Mouse (Mus musculus) MEL (cell line): ENCODE measurements at regions not wholly inside any gene's neighbourhood (a gene's known extent, or its start where the extent isn't known, plus 50 kb on each side); places are given as distances from the start of the nearest gene placed in this dataset.

Experiments used
- DNase-seq: peaks from one replicate; pipeline ENCODE4 v3.0.0; 2011; ENCODE audit warnings: low read depth, low spot score
- H3K27ac ChIP-seq: 2 replicates; pipeline ENCODE4 v1.5.1; 2012; ENCODE audit warnings: low read depth, mild to moderate bottlenecking, control low read depth, low read length, moderate library complexity; ENCODE audit not compliant: control insufficient read depth
- H3K27me3 ChIP-seq, 2 experiments: fragments of 150-350 bp in 1 of 2; sonication (generic) in 1 of 2; 2 replicates each; pipeline ENCODE4 v1.6.1; 2012; ENCODE audit warnings: low read length in 2 of 2, mild to moderate bottlenecking in 2 of 2, improper control_type of control experiment in 1 of 2, moderate library complexity in 1 of 2; ENCODE audit not compliant: insufficient read depth in 2 of 2, control insufficient read depth in 1 of 2
- H3K36me3 ChIP-seq, 2 experiments: 2 replicates each; pipeline ENCODE4 v1.6.1; 2012 to 2014; ENCODE audit warnings: low read length in 2 of 2, improper control_type of control experiment in 1 of 2, inconsistent platforms in 1 of 2, mild to moderate bottlenecking in 1 of 2; ENCODE audit not compliant: insufficient read depth in 2 of 2, control insufficient read depth in 1 of 2
- H3K4me1 ChIP-seq, 2 experiments: fragments of 150-350 bp in 1 of 2; sonication (generic) in 1 of 2; 2 replicates each; pipeline ENCODE4 v1.6.1; 2012; ENCODE audit warnings: low read length in 2 of 2, improper control_type of control experiment in 1 of 2, mild to moderate bottlenecking in 1 of 2; ENCODE audit not compliant: insufficient read depth in 2 of 2, control insufficient read depth in 1 of 2
- H3K4me3 ChIP-seq, 2 experiments: fragments of 150-350 bp in 1 of 2; sonication (generic) in 1 of 2; 2 replicates each; pipeline ENCODE4 v1.5.1; 2012; ENCODE audit warnings: low read depth in 2 of 2, low read length in 2 of 2, mild to moderate bottlenecking in 2 of 2, moderate library complexity in 2 of 2, control low read depth in 1 of 2, improper control_type of control experiment in 1 of 2; ENCODE audit not compliant: control insufficient read depth in 1 of 2, insufficient read depth in 1 of 2
- H3K79me2 ChIP-seq: 2 replicates; pipeline ENCODE4 v1.6.1; 2012; ENCODE audit warnings: mild to moderate bottlenecking, low read length, moderate library complexity; ENCODE audit not compliant: control insufficient read depth, poor library complexity, insufficient read depth
- H3K9ac ChIP-seq: 2 replicates; pipeline ENCODE4 v1.6.1; 2012; ENCODE audit warnings: low read depth, mild to moderate bottlenecking, control low read depth, low read length, moderate library complexity; ENCODE audit not compliant: control insufficient read depth, poor library complexity, severe bottlenecking
- H3K9me3 ChIP-seq: fragments of 150-350 bp; sonication (generic); replicated peaks from 2 replicates; pipeline ENCODE4 v1.6.1; 2012; ENCODE audit warnings: mild to moderate bottlenecking, low read length, improper control_type of control experiment, moderate library complexity; ENCODE audit not compliant: insufficient read depth
- CHD2 ChIP-seq: IDR thresholded peaks from 2 replicates; pipeline ENCODE4 v1.6.1; 2011; ENCODE audit warnings: low read length, improper control_type of control experiment
- CTCF ChIP-seq, 3 experiments: IDR thresholded peaks in 2 of 3; conservative IDR thresholded peaks in 1 of 3; 2 replicates each; pipeline ENCODE4 v1.5.1; 2011 to 2012; ENCODE audit warnings: low read length in 3 of 3, low read depth in 2 of 3, mild to moderate bottlenecking in 2 of 3, improper control_type of control experiment in 1 of 3, inconsistent platforms in 1 of 3, mixed read lengths in 1 of 3, moderate library complexity in 1 of 3; ENCODE audit not compliant: control insufficient read depth in 1 of 3, insufficient read depth in 1 of 3, poor library complexity in 1 of 3, severe bottlenecking in 1 of 3
- ETS1 ChIP-seq: IDR thresholded peaks from 2 replicates; pipeline ENCODE4 v1.6.1; 2012; ENCODE audit warnings: low read depth, mild to moderate bottlenecking, inconsistent platforms, low read length, improper control_type of control experiment, moderate library complexity
- GABPA ChIP-seq: IDR thresholded peaks from 2 replicates; pipeline ENCODE4 v1.6.1; 2012; ENCODE audit warnings: low read depth, mild to moderate bottlenecking, inconsistent platforms, low read length, improper control_type of control experiment, moderate library complexity
- MAFK ChIP-seq: IDR thresholded peaks from 2 replicates; pipeline ENCODE4 v1.6.1; 2011; ENCODE audit warnings: low read depth, mild to moderate bottlenecking, low read length, improper control_type of control experiment, borderline replicate concordance
- MAX ChIP-seq: IDR thresholded peaks from 2 replicates; pipeline ENCODE4 v1.6.1; 2011; ENCODE audit warnings: low read length, improper control_type of control experiment
- MXI1 ChIP-seq: IDR thresholded peaks from 2 replicates; pipeline ENCODE4 v1.6.1; 2011; ENCODE audit warnings: mild to moderate bottlenecking, low read depth, low read length, improper control_type of control experiment
- MYB ChIP-seq: IDR thresholded peaks from 2 replicates; pipeline ENCODE4 v1.6.1; 2011; ENCODE audit warnings: mild to moderate bottlenecking, low read depth, low read length, improper control_type of control experiment
- MYC ChIP-seq: IDR thresholded peaks from 2 replicates; pipeline ENCODE4 v1.6.1; 2011; ENCODE audit warnings: low read depth, mild to moderate bottlenecking, low read length, improper control_type of control experiment, moderate library complexity
- POLR2A ChIP-seq, 2 experiments: IDR thresholded peaks; 2 replicates each; pipeline ENCODE4 v1.6.1; 2011 to 2012; ENCODE audit warnings: low read length in 2 of 2, mild to moderate bottlenecking in 2 of 2, control low read depth in 1 of 2, improper control_type of control experiment in 1 of 2, low read depth in 1 of 2, moderate library complexity in 1 of 2; ENCODE audit not compliant: control insufficient read depth in 1 of 2, insufficient read depth in 1 of 2, poor library complexity in 1 of 2
- POLR2AphosphoS2 ChIP-seq: IDR thresholded peaks from 2 replicates; pipeline ENCODE4 v1.6.1; 2011; ENCODE audit warnings: low read length, improper control_type of control experiment
- RCOR1 ChIP-seq: IDR thresholded peaks from 2 replicates; pipeline ENCODE4 v1.6.1; 2012; ENCODE audit warnings: low read depth, mild to moderate bottlenecking, inconsistent platforms, low read length, improper control_type of control experiment
- SIN3A ChIP-seq: IDR thresholded peaks from 2 replicates; pipeline ENCODE4 v1.6.1; 2012; ENCODE audit warnings: low read length, improper control_type of control experiment, inconsistent platforms
- SMC3 ChIP-seq: IDR thresholded peaks from 2 replicates; pipeline ENCODE4 v1.6.1; 2011; ENCODE audit warnings: low read depth, low read length, improper control_type of control experiment
- TAL1 ChIP-seq: IDR thresholded peaks from 2 replicates; pipeline ENCODE4 v1.6.1; 2012; ENCODE audit warnings: mild to moderate bottlenecking, inconsistent platforms, low read length, moderate library complexity, mixed read lengths
- TBP ChIP-seq: IDR thresholded peaks from 2 replicates; pipeline ENCODE4 v1.8.0; 2011; ENCODE audit warnings: low read depth, low read length, improper control_type of control experiment
- TCF12 ChIP-seq: IDR thresholded peaks from 2 replicates; pipeline ENCODE4 v1.6.1; 2014; ENCODE audit warnings: low read depth, mild to moderate bottlenecking, inconsistent platforms, low read length, improper control_type of control experiment, moderate library complexity
- UBTF ChIP-seq: IDR thresholded peaks from 2 replicates; pipeline ENCODE4 v1.6.1; 2012; ENCODE audit warnings: low read depth, mild to moderate bottlenecking, inconsistent platforms, low read length, improper control_type of control experiment, moderate library complexity, borderline replicate concordance; ENCODE audit not compliant: insufficient read depth
- ZC3H11A ChIP-seq: IDR thresholded peaks from 2 replicates; pipeline ENCODE4 v1.6.1; 2012; ENCODE audit warnings: low read depth, mild to moderate bottlenecking, inconsistent platforms, low read length, improper control_type of control experiment
- ZNF384 ChIP-seq: IDR thresholded peaks from 2 replicates; pipeline ENCODE4 v1.6.1; 2012; ENCODE audit warnings: low read depth, mild to moderate bottlenecking, inconsistent platforms, low read length, improper control_type of control experiment

DNA sequence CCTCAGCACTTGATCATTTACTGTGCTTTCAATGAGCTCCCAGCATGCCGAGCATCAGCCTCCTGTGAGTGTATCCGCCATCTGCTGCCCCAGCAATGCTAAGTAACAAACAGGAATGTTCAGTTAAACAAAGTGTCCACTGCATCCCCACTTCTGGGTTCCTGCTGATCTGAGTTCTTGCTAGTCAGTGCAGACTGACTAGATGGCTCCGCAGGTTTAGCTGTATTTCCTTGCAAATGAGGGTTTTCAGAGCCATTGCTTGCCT lies 91.3 kb upstream of the Irs2 start:
- Histone ChIP-seq H3K79me2 (no peaks in the 10 kb centered on the region), H3K4me1 (no peaks in the 10 kb centered on the region; a peak in 1 of 4 replicates), H3K36me3 (no peaks in the 10 kb centered on the region; a peak in 1 of 4 replicates), H3K9me3 (no peaks in the 10 kb centered on the region), H3K27ac (no peak overlapping the region), H3K27me3 (peaks cover 0 to 2% of the 10 kb centered on the region in 2 experiments; a peak in 1 of 4 replicates), H3K4me3 (no peak overlapping the region), H3K9ac (no peak overlapping the region)
- DNase-seq, result no peak
- no peak for TF ChIP-seq POLR2AphosphoS2
- TF ChIP-seq CHD2, result no peak
- no peak for TF ChIP-seq ZNF384
- TF ChIP-seq GABPA, result no peak
- TF ChIP-seq SMC3, result no peak
- TF ChIP-seq SIN3A, result no peak
- no peak for TF ChIP-seq ETS1
- no peak for TF ChIP-seq MYC
- no peak for TF ChIP-seq ZC3H11A
- TF ChIP-seq UBTF, result no peak
- TF ChIP-seq MXI1, result no peak
- TF ChIP-seq RCOR1, result no peak

DNA sequence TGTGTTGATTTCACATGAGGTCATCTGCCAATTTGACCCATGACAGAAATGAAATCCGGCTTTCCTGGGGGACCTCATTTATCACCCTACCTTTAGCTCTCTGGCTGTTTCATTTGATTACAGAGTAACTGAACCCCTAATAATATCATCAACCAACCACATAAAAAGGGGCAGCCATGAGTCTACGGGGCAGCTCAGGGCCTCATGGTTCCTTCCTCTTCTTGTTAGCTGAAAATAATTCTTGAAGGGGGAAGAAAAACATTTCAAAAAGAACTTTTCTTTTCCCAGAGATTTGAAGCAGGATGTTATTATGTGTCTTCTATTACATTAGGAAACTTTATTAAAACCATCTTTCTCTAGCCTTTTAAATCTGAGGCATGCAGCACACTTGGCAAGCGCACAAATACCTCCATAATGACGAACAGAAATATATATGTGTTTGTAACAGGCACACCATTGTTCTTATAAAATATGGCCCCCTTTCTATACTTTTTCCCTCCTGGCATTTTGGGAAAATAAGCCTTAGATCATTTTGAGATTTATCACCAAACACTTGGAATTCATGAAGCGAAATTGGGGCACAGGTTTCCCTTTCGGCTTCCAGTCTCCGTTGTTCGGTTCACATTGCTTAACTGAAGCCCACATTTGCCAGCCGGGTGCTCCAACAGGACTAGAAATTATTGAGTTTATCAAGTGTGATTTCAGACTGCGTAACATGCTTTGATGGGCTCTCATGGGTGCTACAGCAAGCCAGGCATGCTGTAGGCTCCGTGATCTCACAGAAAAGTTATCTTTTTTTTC lies 90.7 kb upstream of the Irs2 start:
- Histone ChIP-seq H3K27me3 (peaks cover 0 to 2% of the 10 kb centered on the region in 2 experiments; a peak in 1 of 4 replicates), H3K4me1 (no peaks in the 10 kb centered on the region; a peak in 1 of 4 replicates), H3K36me3 (no peaks in the 10 kb centered on the region; a peak in 1 of 4 replicates), H3K27ac (no peak overlapping the region), H3K9ac (no peak overlapping the region), H3K4me3 (no peak overlapping the region), H3K79me2 (no peaks in the 10 kb centered on the region), H3K9me3 (no peaks in the 10 kb centered on the region)
- no peak for DNase-seq
- TF ChIP-seq TCF12 (no peak), TBP (no peak), SIN3A (no peak), POLR2A (IDR thresholded peaks at IDR 0.05; ENCODE audit: control insufficient read depth in 1 of 2, insufficient read depth in 1 of 2, low read depth in 1 of 2, low read length in 2 of 2, poor library complexity in 1 of 2) (no peak), MAX (no peak), MAFK (no peak), GABPA (no peak), TAL1 (no peak), ZC3H11A (no peak), CTCF (IDR thresholded peaks at IDR 0.05 in 2 of 3, conservative IDR thresholded peaks at IDR 0.05 in 1 of 3; ENCODE audit: control insufficient read depth in 1 of 3, insufficient read depth in 1 of 3, low read depth in 2 of 3, low read length in 3 of 3, poor library complexity in 1 of 3, severe bottlenecking in 1 of 3) (no peak), MXI1 (no peak), MYB (no peak), SMC3 (no peak)
- TF ChIP-seq, all 39 proteins: peak for 0
